Comparison of ENCODE assay signal across 8 mouse cellular contexts in genomic region chr11:85233676-85234210, GRCm38 (mm10). TPM values are rescaled to one million over a fixed set of nuclear protein-coding genes. Genes with fewer than 3 reads are reported as not detected.
DNase-seq lines count a peak whose midpoint lies in the region; ATAC-seq and TF ChIP-seq lines count a peak whose summit lies in the region.

No protein-coding gene starts in this region.

- H3K9ac ChIP-seq in liver, adult 2 months (ENCODE audit: low read depth, low read length): peak overlapping the region; percentile 73
- H3K9ac ChIP-seq in hindbrain, embryonic 15.5 days: peak overlapping the region; percentile 86

- no peak for TF ChIP-seq CTCF in liver, adult 2 months (IDR thresholded peaks at IDR 0.05; ENCODE audit: low read depth, low read length)

- peaks cover 4% of the 10 kb centered on the region; the same call in 1 of the 2 replicates for H3K4me1 ChIP-seq in liver, adult 2 months (ENCODE audit: control insufficient read depth, insufficient read depth, low read length)
- peaks cover 14% of the 10 kb centered on the region for H3K4me1 ChIP-seq in embryonic facial prominence, embryonic 10.5 days
- peaks cover 24% of the 10 kb centered on the region for H3K4me1 ChIP-seq in hindbrain, embryonic 15.5 days (replicated peaks)
- H3K4me1 ChIP-seq in midbrain, embryonic 10.5 days: peaks cover 16% of the 10 kb centered on the region

- peaks cover 3% of the 10 kb centered on the region; the same call in 1 of the 2 replicates for H3K36me3 ChIP-seq in liver, adult 2 months (ENCODE audit: control insufficient read depth, insufficient read depth, low read length)
- H3K36me3 ChIP-seq in embryonic facial prominence, embryonic 10.5 days (replicated peaks): peaks cover 36% of the 10 kb centered on the region
- H3K36me3 ChIP-seq in hindbrain, embryonic 15.5 days: no peaks in the 10 kb centered on the region
- H3K36me3 ChIP-seq in midbrain, embryonic 10.5 days: peaks cover 43% of the 10 kb centered on the region

- WGBS in liver, adult 2 months: 2% methylated on average over 9 of the region's 9 CpGs
- 19% methylated on average over 9 of the region's 9 CpGs for WGBS in embryonic facial prominence, embryonic 10.5 days
- 14% methylated on average over 9 of the region's 9 CpGs for WGBS in hindbrain, embryonic 15.5 days
- WGBS in midbrain, embryonic 10.5 days: 26% methylated on average over 9 of the region's 9 CpGs

- peak overlapping the region; percentile 93 for H3K4me2 ChIP-seq in hindbrain, embryonic 15.5 days

- TF ChIP-seq POLR2A in liver, adult 2 months (IDR thresholded peaks at IDR 0.05; ENCODE audit: extremely low read depth, insufficient read depth, low read length): no peak

- H3K27me3 ChIP-seq in liver, adult 2 months (ENCODE audit: control insufficient read depth, insufficient read depth, low read length): no peaks in the 10 kb centered on the region
- H3K27me3 ChIP-seq in embryonic facial prominence, embryonic 10.5 days (replicated peaks; ENCODE audit: low read depth, poor library complexity, severe bottlenecking): no peaks in the 10 kb centered on the region
- no peaks in the 10 kb centered on the region for H3K27me3 ChIP-seq in hindbrain, embryonic 15.5 days
- no peaks in the 10 kb centered on the region for H3K27me3 ChIP-seq in midbrain, embryonic 10.5 days (ENCODE audit: low read depth, poor library complexity, severe bottlenecking)

- no peaks in the 10 kb centered on the region for H3K9me3 ChIP-seq in embryonic facial prominence, embryonic 10.5 days
- no peaks in the 10 kb centered on the region for H3K9me3 ChIP-seq in hindbrain, embryonic 15.5 days
- no peaks in the 10 kb centered on the region for H3K9me3 ChIP-seq in midbrain, embryonic 10.5 days (replicated peaks)

- ATAC-seq in hindbrain, embryonic 15.5 days (ENCODE audit: low FRiP score, low read depth): no peak

- peak; percentile 25 for DNase-seq in liver, adult 2 months (ENCODE audit: extremely low read depth, low read depth, low spot score)
- no peak for DNase-seq in liver
- no peak for DNase-seq in embryonic facial prominence, embryonic 10.5 days (ENCODE audit: low spot score)
- DNase-seq in midbrain, embryonic 10.5 days (ENCODE audit: low spot score): no peak
- no peak for DNase-seq in right cerebral cortex, postnatal 10 days (ENCODE audit: low spot score in 2 of 2)
- no peak for DNase-seq in adrenal gland, postnatal 4 days (ENCODE audit: low spot score in 2 of 2)
- DNase-seq in right cerebral cortex, postnatal 25 days: no peak

- no peak overlapping the region for H3K27ac ChIP-seq in liver, adult 2 months (replicated peaks; ENCODE audit: insufficient read depth, low read depth, low read length)
- peak overlapping the region; percentile 99 for H3K27ac ChIP-seq in embryonic facial prominence, embryonic 10.5 days (replicated peaks)
- H3K27ac ChIP-seq in hindbrain, embryonic 15.5 days (replicated peaks): peak overlapping the region; percentile 100
- H3K27ac ChIP-seq in midbrain, embryonic 10.5 days (replicated peaks): peak overlapping the region; percentile 99

- H3K4me3 ChIP-seq in liver, adult 2 months (ENCODE audit: insufficient read depth, low read depth, low read length): peak overlapping the region; percentile 99
- peak overlapping the region; percentile 97 for H3K4me3 ChIP-seq in embryonic facial prominence, embryonic 10.5 days
- peak overlapping the region; percentile 94 for H3K4me3 ChIP-seq in hindbrain, embryonic 15.5 days
- peak overlapping the region; percentile 86 for H3K4me3 ChIP-seq in midbrain, embryonic 10.5 days

- H3K79me2 ChIP-seq in liver, adult 2 months (ENCODE audit: control insufficient read depth, insufficient read depth, low read length): peaks cover 12% of the 10 kb centered on the region; the same call in 1 of the 2 replicates

RNA-seq across cellular contexts. Expression of gene Appbp2, which starts 1.2 kb away (rescaled TPM):
- total RNA-seq in liver, adult 2 months (2014; rRNA removed): 10.5 and 11.6 TPM in 2 replicates
- polyA plus RNA-seq in liver, adult 2 months (2012; rRNA removed): 5.2 and 5.5 TPM in 2 replicates
- 42.7 and 46.2 TPM in 2 replicates for polyA plus RNA-seq in embryonic facial prominence, embryonic 10.5 days (2016; fragmentation: Nextera tagmentation; extraction: Ambion mirVana)
- polyA plus RNA-seq in hindbrain, embryonic 15.5 days (2015; fragmentation: Nextera tagmentation; extraction: Ambion mirVana): 46.4 and 46.9 TPM in 2 replicates
- polyA plus RNA-seq in midbrain, embryonic 10.5 days (2016; fragmentation: Nextera tagmentation; extraction: Ambion mirVana): 46.0 and 47.8 TPM in 2 replicates
- total RNA-seq in adrenal gland, postnatal 4 days (2021): 10 to 100 TPM; 58.8 to 59.0 TPM
